Mouse (Mus musculus) ES-Bruce4 (cell line): Measurements from ENCODE around the gene Wee2.

Source experiments
- CTCF ChIP-seq: IDR thresholded peaks from one replicate; pipeline ENCODE4 v1.8.1; 2011; ENCODE audit warnings: low read depth, low read length
- EP300 ChIP-seq: IDR thresholded peaks from 2 replicates; pipeline ENCODE4 v1.6.1; 2011; ENCODE audit warnings: low read depth, low read length; ENCODE audit not compliant: insufficient read depth
- POLR2A ChIP-seq: IDR thresholded peaks from one replicate; pipeline ENCODE4 v1.8.1; 2011; ENCODE audit warnings: low read length; ENCODE audit not compliant: insufficient read depth

- TF ChIP-seq CTCF, result peak; percentile 61
- TF ChIP-seq EP300, result no peak
- no peak for TF ChIP-seq POLR2A
These were observed 45.7 kb upstream of the Wee2 start for GRCm38 (mm10) chr6:40393213-40393612.
